Mouse (Mus musculus) fat pad, adult 2 months (tissue): ENCODE measurements around the gene Gm28035.

Source experiments
- DNase-seq: peaks from one replicate; pipeline ENCODE4 v3.0.0-alpha.2; 2011; ENCODE audit warnings: low read depth, low spot score; ENCODE audit errors: extremely low read depth

Gm28035 gene

GRCm38 (mm10) chr2:30261064-30261736 lies 20.8 kb downstream of the Gm28035 start:
- DNase-seq: no peak

DNA sequence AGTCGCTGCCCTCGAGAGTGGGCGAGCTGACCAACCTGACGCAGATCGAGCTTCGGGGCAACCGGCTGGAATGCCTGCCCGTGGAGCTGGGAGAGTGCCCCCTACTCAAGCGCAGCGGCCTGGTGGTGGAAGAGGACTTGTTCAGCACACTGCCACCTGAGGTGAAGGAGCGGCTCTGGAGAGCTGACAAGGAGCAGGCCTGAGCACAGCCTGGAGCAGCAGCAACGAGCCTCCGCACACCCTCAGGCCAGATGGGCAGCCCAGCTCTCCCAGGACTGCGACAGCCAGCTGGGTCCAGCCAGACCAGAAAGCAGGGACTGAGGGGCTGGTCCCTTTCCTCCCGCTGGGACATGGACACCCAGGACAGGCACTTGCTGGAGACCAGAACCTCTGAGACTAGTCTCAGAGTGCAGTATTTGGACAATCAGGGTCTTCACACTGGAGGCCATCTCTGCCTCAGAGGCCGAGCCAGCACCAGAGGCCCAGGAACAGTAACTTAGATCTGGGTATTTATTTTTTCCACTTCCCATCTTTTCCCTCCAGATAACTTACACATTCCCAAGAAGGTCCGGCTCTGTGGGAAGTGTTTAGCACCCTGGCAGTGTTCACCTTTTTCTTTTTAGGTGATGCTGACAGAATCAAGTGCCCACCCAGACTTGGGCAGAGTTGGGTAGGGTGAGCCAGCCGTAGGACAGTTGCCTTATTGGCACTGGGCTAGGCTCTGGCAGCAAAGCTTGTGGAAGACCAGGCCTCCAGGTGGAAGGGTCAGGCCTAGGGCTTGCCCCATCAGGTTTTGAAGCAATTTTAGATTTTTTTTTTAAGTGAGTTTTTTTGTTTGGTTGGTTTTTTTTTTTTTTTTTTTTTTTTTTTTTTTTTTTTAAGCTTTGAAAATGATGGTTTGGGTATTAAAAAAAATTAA lies 21.8 kb downstream of the Gm28035 start:
- DNase-seq: no peak

- no peak for DNase-seq
These were observed 22.6 kb downstream of the Gm28035 start for GRCm38 (mm10) chr2:30262840-30263441.

DNA sequence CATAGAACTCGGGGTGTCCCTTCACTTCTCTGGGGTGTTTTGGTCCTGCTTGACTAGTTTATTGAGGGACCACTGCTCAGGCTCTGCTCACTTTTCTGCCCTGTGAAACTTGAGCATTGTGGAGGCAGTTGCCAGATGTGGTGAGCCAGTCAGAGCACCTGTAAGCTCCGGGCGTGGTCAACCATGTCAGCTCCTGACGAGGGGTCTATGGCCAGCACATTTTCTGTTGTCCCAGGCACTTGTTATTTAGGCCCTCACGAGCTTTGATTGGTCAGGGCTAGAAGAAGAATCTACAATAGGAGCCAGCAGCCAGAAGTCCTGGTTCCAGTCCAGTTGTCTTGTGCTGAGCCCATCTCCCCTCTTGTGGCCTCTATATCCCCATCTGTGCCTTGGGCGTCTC lies 23.4 kb downstream of the Gm28035 start:
- DNase-seq: no peak

GRCm38 (mm10) chr2:30264671-30265519 lies 24.5 kb downstream of the Gm28035 start:
- DNase-seq: no peak

- DNase-seq: no peak
These were observed 25.4 kb downstream of the Gm28035 start, which contains the start of gene Phyhd1 for GRCm38 (mm10) chr2:30265767-30266253. Phyhd1 (plus strand) TSS chr2:30266203.

- DNase-seq: peak; percentile 70
These were observed 26.1 kb downstream of the Gm28035 start for GRCm38 (mm10) chr2:30266392-30266941.

DNA sequence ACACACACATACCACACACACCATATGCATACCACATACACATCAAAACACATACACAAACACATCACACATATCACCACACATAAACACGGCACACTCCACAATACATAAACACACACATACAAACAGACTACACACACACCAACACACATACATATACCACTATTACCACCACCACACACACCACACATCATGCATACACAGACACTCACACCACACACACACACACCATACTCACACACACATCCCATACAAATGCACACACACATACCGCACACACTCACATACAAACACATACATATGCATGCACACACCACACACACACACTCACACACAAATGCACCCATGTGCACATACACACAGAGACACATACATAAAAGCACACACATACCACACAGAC lies 27.1 kb downstream of the Gm28035 start:
- no peak for DNase-seq

GRCm38 (mm10) chr2:30268371-30268770 lies 28.0 kb downstream of the Gm28035 start:
- no peak for DNase-seq

- DNase-seq: no peak
These were observed 29.0 kb downstream of the Gm28035 start for GRCm38 (mm10) chr2:30269241-30269990.

- peak; percentile 66 for DNase-seq
These were observed 29.8 kb downstream of the Gm28035 start for GRCm38 (mm10) chr2:30270134-30270533.

- DNase-seq: no peak
These were observed 40.4 kb downstream of the Gm28035 start, which contains the start of gene Gm28038 for GRCm38 (mm10) chr2:30280743-30281142. Gm28038 (plus strand) TSS chr2:30281043.

GRCm38 (mm10) chr2:30281651-30282050 lies 41.3 kb downstream of the Gm28035 start:
- DNase-seq: no peak

- peak; percentile 68 for DNase-seq
These were observed 42.8 kb downstream of the Gm28035 start for GRCm38 (mm10) chr2:30283193-30283592.

- no peak for DNase-seq
These were observed 44.6 kb downstream of the Gm28035 start for GRCm38 (mm10) chr2:30285004-30285403.

GRCm38 (mm10) chr2:30285416-30286181 lies 45.2 kb downstream of the Gm28035 start:
- no peak for DNase-seq

- DNase-seq: no peak
These were observed 46.0 kb downstream of the Gm28035 start, which contains the start of the genes Dolk and Nup188 for GRCm38 (mm10) chr2:30286192-30287026. Dolk (minus strand) TSS chr2:30286334. Nup188 (plus strand) TSS chr2:30286397.

DNA sequence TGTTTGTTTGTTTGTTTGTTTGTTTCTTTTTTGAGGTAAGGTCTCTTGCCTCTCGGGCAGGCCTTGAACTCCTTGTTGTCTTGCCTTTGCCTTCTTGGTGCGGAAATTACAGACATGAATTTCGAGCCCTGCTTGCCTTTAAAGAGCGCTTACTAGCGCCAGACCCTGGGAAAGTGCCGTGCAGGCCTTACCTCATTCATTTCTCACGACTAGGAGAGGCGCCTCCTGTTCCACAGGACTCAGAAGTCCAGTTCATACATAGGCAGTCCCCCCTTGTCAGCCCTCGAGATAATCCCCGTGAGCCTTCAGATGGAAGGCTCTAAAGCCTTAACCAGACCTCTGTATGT lies 46.6 kb downstream of the Gm28035 start:
- DNase-seq: no peak
